Mouse (Mus musculus) kidney, adult 2 months (tissue): ENCODE measurements around the gene Gmip.

Source experiments
- CTCF ChIP-seq: fragments of 200-500 bp; conservative IDR thresholded peaks from 2 replicates; pipeline ENCODE4 v1.5.1; 2011; ENCODE audit warnings: low read depth, mild to moderate bottlenecking, control low read depth, low read length, moderate library complexity, mixed read lengths; ENCODE audit not compliant: insufficient read depth, insufficient read length
- POLR2A ChIP-seq: fragments of 200-500 bp; IDR thresholded peaks from one replicate; pipeline ENCODE4 v1.6.1; 2011; ENCODE audit warnings: low read depth, low read length, control low read depth

GRCm38 (mm10) chr8:69837057-69837682, 28.7 kb downstream of the Gmip start:
- TF ChIP-seq CTCF (no peak), POLR2A (no peak)
